Mouse (Mus musculus) urinary bladder, adult 18-20 months (tissue): Measurements from ENCODE around the gene Myt1l.

Source experiments
- DNase-seq, 2 experiments: peaks; one replicate each; pipeline ENCODE4 v3.0.0; 2022; ENCODE audit warnings: low spot score in 2 of 2, mixed read lengths in 2 of 2

Gene Myt1l

DNA sequence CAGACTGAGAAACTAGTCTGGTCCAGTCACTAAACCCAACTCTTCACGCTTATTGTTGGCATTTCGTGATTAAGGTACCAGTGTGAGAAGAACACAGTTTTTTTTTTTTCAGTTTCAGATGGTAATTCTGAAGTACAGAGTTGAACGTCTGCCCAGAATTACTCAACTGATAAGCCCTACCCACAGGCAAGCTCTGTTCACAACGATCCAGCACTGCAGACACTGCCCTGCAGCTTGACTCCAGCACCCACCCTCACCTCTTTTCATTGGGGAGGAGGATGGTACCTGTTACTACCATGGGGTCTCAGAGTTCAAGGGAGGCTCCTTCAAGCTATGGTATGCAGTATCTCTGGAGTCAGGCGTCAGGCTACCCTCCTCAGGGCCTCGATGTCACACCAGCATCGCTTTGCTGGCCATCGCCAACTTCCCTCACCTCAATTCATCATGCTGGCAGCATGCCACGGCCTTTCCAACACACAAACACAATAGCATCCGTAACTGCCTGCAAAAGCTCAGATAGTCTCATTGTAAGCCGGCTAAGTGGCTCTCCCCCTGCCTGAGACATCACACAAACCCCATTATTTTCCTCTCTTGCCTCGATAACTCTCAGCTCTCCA lies 281.5 kb downstream of the Myt1l start:
- no peak for DNase-seq

DNA sequence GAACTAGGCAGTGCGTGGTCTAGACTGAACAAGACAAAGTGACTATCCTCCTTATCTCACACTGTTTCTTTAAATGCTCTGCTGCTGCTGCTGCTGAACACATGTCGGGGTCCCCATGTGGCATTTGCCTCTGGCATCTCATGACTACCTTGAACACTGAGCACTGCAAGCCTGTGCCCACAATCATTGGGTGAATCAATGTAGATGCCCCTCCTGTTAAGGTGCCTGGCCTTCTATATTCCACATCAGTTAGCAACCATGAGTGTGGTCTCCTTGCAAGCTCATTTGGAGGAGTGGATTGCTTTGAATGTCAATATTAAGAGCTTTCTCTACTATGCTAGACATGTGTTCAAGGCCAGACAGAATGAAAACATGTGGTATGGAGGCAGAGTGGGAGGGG lies 287.3 kb downstream of the Myt1l start:
- no peak for DNase-seq

DNA sequence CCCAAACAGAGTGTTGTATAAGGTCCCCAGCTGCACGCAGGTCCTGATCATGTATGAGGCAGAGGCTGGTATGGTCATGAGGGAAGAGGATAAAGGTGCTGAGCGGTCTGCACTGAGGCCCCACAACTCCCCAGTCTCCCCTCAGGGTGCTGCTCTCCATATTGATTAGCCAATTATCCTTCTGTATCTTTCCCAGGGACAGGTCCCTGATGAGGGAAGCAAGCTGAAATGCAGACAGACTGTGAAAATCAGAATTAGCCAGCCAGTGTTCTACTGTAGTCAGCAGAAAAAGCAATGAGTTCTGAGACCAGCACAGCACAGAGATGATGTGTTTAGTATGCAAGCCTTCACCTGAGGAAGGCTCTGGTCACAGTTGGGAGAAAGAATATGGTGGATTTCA lies 287.9 kb downstream of the Myt1l start:
- DNase-seq, result no peak

DNA sequence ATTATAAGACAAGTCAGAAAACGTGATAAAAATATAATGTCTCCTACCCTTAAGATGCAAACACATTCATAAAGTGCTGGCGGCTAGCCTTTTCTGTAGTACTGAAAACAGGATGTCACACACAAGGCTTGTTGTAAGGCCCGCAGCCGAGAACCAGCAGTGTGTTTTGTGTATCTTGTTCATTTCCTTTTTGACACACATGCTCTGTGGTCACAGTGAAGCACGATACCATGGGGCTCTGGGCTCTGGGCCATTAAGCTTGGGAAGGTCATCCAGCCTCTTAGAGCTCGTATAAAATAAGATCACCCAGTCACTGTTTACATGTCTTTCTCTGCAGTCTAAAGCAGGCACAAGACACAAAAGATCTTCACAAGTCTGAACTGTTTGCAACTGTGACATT lies 288.6 kb downstream of the Myt1l start:
- DNase-seq, result no peak

DNA sequence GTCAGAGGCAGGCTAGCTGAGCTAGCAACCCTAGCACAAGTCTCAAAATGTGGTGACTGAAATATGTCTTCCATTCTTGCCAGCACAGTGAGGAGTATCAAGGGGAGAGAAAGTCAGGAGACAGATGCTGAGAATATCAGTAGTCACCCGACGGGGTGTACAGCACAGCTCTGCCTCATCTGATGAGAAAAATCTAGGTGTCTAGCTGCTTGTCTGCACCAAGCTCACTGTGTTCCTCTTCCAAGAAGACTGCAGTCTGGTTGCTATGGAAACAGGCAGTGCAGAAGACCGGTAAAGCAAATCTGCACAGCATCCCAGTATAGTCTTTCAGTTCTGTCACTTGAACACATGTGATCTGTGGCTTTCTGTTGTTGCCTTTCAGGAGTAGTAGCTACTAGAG lies 294.0 kb downstream of the Myt1l start:
- no peak for DNase-seq

DNA sequence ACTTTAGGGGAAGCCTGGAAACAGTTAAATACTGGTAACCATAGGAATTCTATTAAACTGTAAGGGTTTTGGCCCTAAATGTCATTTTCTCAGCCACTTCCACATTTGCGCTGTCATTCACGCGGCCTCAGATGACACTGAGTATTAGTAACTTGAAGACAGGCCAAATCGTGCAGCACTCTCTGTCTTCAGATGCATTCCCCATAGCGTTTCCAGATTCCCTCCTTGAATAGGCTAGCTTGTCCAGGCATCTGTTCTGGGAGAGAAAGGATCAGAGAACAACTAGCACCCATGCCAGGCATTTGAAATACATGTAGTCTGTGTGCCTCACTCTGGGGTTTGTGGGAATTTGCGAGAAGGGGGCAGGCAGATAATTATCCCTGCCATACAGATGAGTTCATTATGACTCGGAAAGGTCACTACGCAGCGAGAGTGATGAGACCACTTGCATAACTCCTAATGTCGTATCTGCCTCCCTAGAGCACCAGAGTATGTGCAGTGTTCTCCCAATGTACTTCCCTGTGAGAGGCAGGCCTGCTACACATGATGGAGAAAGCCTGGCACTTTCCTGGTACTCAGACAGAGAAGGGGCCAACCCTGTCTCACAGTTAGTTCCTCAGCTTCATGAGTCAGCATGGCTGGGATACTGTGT lies 295.7 kb downstream of the Myt1l start:
- no peak for DNase-seq

DNA sequence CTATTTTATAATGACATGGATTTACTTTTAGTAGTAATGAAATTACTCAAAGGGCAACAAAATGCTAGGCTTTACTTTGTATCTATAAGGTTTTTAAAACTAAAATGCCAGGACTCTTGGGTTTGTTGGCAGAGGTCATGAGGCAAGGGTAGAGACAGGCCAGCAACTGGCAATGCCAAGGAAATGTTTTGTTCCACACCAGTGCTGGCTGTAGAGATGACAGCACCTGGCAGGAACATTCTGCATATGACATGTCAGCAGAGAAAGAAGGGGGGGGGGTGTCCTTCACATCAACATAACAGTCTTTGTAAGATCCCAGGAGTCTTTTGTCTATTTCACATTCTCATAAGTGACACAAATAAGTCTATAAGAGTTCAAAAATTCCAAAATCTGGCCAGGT lies 302.4 kb downstream of the Myt1l start:
- no peak for DNase-seq

DNA sequence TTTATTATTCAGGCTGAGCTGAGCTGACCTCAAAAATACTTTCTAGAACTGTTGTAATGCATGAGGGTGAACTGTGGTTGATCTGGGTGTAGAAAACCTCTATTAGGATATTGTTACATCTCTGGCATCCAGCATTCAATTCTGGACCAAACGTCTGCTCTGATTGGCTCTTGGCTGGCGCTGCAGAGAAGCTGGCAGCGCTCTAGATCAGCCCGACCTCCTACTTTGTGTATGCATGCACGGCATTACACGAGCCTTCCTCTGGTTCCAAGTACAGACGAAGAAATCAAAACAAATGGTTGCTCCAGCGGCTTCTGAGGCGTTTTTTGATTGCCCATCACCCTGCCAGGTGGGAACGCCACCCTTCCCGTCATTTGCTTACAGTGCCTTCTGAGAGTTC lies 303.2 kb downstream of the Myt1l start:
- no peak for DNase-seq

DNA sequence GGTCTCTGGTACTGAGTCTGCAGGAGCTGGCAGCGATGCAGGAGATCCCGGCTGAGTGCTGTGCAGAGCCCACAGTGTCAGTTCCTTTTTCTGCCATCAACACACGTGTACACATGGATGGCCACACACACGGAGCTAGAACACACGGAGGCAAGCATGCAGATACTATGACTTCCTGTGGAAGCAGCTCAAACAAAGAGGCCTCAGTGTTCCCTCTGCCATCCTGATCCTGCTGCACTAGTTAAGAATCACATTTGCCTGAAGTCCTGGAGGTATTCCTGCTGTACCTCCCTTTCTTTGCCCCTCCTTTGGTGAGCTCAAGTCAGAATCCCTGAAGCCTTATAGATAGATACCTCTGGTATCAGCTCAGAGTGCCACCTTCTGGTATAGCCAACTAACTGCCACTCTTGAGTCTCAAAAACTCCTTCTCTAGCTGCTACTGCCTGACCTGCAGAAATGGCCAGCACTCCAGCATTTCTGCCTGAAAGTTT lies 309.2 kb downstream of the Myt1l start:
- no peak for DNase-seq

DNA sequence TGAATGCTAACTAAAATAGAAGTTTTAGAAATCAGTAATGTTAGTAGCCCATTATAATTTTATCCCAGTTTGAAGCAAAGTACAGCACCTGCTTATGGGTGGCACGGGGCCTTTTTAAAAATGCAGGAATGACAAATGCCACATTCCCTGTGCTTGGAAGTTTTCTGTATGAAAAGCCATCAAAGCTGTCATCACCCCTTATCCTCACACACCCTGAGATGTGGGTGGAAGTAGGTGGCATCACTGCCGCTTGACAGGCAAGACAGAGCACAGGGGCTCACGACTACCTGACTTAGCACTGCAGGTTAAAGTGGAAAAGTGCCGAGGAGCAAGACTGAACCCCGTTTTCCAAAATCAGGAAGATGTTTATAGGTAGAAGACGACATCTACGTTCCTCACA lies 310.2 kb downstream of the Myt1l start:
- DNase-seq, result no peak

DNA sequence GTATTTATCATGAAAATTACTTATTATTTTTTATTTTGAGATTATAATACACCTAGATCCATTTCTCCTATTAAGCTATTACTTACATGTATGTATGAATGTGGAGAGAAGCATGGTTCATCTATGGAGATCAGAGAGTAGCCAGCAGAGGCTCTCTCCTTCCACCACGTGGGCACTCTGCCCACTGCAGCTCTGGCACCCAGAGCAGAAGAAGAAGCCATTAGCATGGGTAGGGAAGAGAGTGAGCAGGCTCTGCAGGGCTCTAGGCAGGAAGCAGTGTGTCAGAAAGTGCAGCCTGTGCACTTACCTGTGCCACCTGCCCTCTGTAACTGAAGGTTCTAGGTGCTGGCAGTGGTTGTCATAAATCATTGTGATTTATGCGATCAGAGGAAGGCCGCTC lies 321.8 kb downstream of the Myt1l start:
- DNase-seq, result no peak

DNA sequence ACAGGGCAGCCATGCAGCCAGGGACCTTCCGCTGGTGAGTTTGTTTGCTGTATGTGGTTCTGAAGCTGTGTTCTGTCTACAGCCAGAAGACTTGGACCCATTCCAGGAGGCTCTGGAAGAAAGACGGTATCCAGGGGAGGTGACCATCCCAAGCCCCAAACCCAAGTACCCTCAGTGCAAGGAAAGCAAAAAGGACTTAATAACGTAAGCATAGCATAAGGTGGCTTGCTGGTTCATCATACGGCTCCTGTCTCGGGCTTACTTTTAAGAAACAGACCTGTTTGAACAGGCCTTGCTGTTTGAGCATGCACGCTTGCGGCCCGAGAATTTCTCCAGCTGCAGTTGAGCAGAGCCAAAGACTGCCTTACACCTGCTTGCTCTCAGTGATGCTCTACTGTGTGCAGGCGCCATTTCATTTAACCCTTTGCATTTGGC lies 326.0 kb downstream of the Myt1l start:
- DNase-seq, result peak in 1 of 2 experiments; percentile 16

DNA sequence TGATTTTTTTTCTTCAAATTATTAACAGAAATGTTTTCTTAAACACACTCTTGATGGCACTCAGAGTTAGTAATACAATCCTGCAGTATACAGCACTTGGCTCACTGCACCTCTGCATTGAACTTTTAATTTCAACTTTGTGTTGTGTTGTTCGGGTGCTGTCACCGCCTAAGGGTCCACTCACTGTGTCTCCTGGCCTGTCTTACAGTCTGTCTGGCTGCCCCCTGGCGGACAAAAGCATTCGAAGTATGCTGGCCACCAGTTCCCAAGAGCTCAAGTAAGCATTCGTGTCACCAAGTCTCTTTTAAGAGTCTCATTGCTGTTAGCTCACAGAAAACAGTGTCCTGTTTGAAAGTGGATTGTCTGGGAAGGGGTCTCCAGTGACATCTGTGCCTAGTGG lies 326.8 kb downstream of the Myt1l start:
- peak; percentile 11 to 19 for DNase-seq

DNA sequence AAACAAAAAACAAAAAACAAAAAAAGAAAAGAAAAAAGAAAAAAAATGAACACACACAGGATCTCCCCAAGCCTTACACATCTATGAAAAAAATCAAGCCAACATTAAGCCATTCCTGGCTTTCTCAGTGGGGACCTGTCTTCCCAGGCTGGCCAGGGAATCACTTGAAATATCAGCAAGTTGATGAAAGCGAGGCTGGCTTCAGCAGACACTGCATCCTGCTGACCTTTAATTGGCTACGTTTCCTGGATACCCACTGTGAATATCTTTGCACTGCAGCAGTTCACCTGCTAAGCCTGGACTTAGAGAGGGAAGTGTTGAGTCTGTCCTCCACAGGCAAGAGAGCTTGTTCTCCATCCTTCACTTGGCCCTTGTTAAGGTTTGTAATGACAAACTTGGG lies 332.8 kb downstream of the Myt1l start:
- no peak for DNase-seq

DNA sequence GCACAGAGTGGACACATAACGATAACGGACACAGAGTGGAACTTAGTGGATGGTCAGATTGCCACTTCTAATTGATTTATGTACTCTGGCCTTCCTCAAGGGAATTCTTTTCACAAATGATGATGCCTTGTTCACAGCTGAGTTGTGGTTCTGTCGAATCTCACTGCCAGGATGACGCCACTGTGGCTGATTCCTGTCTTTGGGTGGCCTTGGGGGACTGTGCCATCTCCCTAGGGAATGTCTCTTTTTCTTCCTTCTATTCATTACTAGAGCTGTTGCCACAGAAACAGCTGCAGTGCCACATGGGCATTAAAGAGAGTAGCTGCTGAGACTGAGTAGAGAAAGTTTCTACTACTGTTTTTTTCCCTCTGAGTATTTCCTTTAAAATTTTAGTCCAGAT lies 340.1 kb downstream of the Myt1l start:
- DNase-seq, result no peak

DNA sequence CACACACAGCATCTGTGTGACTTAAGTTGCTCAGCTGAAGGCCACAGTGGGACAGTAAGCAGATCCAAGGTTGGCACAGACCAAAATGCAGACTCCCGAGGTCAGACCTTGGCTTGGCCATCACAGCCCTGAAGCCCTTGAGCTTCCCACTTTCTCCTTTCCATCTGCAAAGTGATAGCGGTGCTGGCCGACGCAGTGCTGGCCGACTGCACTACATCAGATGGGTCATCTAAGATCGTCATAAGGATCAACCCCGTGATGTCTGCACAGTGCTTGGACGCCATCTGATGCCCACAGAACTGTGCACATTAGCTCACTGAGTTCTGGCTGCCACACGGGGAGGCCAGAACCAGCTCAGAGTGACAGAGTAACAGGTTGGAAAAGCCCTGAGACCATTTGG lies 340.6 kb downstream of the Myt1l start:
- DNase-seq, result no peak

DNA sequence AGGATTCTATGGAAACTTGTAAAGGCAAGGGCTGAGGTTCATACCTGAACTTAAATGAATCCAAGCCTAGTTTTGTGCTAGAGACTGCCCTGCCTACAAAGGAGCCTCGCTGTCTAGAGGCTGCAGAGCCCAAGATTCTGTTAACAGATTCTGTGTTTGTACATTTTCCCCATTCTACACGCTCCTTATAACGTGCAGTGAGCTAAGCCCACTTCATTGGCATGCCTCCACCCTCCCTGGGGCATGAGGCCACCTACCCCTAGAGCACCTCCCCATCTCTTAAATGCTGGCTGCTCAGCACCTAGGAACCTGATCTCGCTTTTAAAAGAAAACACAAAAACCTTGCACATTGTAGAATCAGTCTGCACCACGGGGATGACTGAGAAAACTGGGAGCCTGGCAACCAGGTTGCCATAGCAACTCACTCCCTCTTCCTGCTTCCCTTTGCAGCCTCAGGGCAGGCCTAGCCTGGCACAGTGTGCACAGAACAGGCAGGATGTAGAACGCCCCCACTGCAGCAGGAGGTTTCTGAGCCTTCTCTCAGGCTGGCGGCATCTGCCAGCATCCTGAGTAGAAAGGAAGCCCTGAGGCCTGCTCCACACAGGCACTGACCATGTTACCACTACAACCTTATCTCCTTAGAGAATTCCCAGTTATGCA lies 344.1 kb downstream of the Myt1l start:
- no peak for DNase-seq

DNA sequence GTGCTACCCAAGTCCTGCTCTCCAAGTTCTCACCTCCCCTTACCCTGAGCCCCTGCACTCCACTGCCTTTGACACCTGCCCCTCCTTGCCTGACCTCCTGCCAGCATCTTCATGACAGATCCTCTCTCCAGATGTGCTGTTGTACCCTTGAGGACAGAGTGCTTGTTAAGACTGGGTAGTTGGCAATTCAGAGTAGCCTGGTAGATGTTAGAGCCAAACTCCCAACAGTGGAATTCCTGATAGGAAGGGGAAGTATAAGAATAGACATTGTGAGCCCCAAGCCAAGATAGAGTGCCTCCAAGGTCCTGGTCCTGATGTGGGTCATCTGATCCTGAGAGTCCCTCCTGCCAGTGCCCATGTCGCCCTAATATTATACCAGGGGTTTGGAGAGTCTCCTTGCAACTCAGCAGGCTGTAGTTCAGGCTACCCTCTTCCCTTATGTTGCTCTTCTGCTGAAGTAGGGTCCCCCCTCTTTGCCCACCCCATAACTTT lies 345.1 kb downstream of the Myt1l start:
- no peak for DNase-seq

DNA sequence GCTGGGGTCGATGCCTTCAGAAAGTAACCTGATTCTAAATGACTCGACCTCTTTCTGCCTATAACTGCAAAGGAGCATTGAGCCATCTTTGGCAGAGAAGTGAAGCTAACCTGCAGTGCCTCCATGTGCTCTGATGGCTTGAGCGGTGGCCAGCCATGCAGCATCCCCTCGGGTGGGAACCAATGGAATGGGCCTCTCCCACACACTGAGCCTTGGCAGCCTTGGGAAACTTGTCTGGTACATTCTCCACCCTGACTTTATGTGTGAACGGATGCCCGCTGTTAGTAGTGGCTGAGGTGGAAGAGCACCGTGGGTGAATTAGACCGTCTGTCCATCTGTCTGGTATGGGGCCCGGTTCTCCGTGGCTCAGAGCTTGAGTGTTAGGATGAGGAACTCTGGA lies 349.8 kb downstream of the Myt1l start:
- DNase-seq, result no peak

DNA sequence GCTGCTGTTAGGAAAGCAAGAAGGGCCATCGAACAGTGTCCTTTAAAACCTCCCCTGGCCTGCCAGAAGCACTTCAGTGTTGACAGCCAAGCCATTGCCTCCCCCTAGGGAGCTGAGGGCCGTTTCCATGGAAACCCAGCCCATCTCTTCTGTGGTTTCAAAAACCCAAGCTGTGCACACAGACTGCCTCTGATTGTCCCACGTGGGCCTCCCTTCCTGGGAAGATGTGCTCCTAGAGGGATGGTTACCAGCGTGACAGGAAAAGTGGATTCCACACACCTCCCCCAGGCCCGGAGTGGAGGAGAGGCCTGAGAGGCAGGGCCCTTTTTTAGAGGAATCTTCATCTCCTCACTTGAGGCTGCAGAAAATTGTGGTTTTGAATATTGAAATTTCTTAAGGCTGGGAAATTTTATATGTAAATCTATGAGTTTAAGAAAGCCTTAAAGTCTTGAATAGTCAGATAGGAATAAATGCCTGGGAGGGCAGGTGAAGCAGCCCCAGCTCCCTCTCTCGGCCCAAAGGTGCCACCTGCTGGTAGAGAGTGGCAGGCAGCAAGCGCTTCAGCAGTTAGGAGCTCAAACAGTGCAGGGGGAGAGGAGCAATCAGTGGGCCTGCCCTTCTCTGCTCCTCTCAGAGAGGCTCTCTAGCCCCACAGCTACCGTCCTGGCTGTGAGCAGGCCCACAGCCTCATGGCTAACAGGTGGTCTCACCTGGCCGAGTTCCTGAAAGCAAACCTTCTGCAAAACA lies 354.9 kb downstream of the Myt1l start:
- peak in 1 of 2 experiments; percentile 47 for DNase-seq

DNA sequence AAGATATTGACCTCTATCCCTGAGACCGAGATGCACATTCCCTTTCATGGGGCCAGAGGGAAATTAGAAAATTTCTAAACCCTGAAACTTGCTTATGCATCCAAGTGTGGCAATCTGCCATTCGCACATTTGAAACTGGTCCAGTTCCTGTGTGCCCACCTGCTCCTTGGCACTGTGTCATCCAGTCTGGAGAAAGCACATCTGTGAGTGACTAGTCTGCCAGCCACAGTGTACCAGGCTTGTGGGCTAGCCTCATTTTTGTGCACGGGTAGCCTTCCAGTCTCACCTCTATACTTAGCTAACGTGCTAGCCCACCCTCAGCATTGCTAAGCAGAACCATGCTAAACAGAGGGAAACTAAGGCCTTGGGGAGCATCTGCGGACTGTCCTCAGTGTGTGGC lies 356.2 kb downstream of the Myt1l start:
- DNase-seq, result no peak

DNA sequence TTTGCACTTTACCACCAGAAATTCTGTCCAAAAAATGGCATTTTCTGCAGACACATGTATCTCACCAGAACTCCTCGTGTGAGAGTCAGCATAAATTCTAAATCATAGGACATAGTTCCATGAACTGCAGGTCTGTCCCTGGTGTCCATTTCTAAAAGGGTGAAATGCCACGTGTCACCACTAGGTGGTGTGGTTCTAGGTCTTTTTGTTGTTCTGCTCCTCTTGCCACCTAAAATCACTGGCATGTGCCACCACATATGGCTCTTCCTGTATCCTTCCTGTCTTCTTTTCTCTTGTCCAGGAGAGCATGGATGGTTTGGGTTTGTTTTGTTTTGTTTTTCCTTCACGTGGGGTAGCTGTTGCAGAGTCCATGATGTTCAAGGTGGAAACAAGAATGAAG lies 366.5 kb downstream of the Myt1l start:
- DNase-seq, result peak in 1 of 2 experiments; percentile 9
